Mouse (Mus musculus) embryonic fibroblast, embryonic 13.5 days (primary cell): ENCODE results near the gene Paxx. TPM values are rescaled to one million over a fixed set of nuclear protein-coding genes. Genes with fewer than 3 reads are reported as not detected.

Source experiments
- H3K27ac ChIP-seq: 2 replicates; pipeline ENCODE4 v1.5.1; 2012; ENCODE audit warnings: low read length, control low read depth, inconsistent platforms; ENCODE audit not compliant: insufficient read depth
- H3K4me1 ChIP-seq: 2 replicates; pipeline ENCODE4 v1.6.1; 2011; ENCODE audit warnings: low read length; ENCODE audit not compliant: control insufficient read depth, insufficient read depth
- H3K4me3 ChIP-seq: 2 replicates; pipeline ENCODE4 v1.5.1; 2011; ENCODE audit warnings: mild to moderate bottlenecking, control low read depth, low read length; ENCODE audit not compliant: insufficient read depth
- CTCF ChIP-seq: IDR thresholded peaks from 2 replicates; pipeline ENCODE4 v1.5.1; 2011; ENCODE audit warnings: mild to moderate bottlenecking, control low read depth, low read length, moderate library complexity, borderline replicate concordance; ENCODE audit not compliant: insufficient read depth
- POLR2A ChIP-seq: IDR thresholded peaks from 2 replicates; pipeline ENCODE4 v1.6.1; 2011; ENCODE audit warnings: low read depth, mild to moderate bottlenecking, control low read depth, low read length, moderate library complexity
- polyA plus RNA-seq: library from polyadenylated mRNA; stranded (reverse); fragments of >200 nt; gene quantifications from 2 replicates; pipeline ENCODE4 v1.2.4, GENCODE M21; 2011; ENCODE audit warnings: low read depth; ENCODE audit not compliant: missing spikeins, insufficient read length

The Paxx gene
- polyA plus RNA-seq, 1 experiment, result 13.6 TPM

- H3K4me3 ChIP-seq, result no peak overlapping the region
- H3K4me1 ChIP-seq, result no peaks in the 10 kb centered on the region
- H3K27ac ChIP-seq, result no peak overlapping the region
- TF ChIP-seq POLR2A, result no peak; the same call in 1 of the 2 replicates
- no peak for TF ChIP-seq CTCF
These were observed 39.2 kb upstream of the Paxx start for GRCm38 (mm10) chr2:25500071-25500575.

GRCm38 (mm10) chr2:25498622-25499478, 38.0 kb upstream of the Paxx start:
- no peak for TF ChIP-seq CTCF
- TF ChIP-seq POLR2A, result no peak
- Histone ChIP-seq H3K4me1 (no peaks in the 10 kb centered on the region), H3K4me3 (no peak overlapping the region), H3K27ac (no peak overlapping the region)

GRCm38 (mm10) chr2:25497846-25498575, 37.1 kb upstream of the Paxx start:
- TF ChIP-seq POLR2A, result no peak
- Histone ChIP-seq H3K4me1 (no peaks in the 10 kb centered on the region), H3K4me3 (no peak overlapping the region), H3K27ac (no peak overlapping the region)

- Histone ChIP-seq H3K27ac (no peak overlapping the region), H3K4me1 (no peaks in the 10 kb centered on the region), H3K4me3 (no peak overlapping the region)
- TF ChIP-seq POLR2A, result no peak
- peak; percentile 28; the same call in 1 of the 2 replicates for TF ChIP-seq CTCF
These were observed 35.6 kb upstream of the Paxx start for GRCm38 (mm10) chr2:25496462-25496861.

GRCm38 (mm10) chr2:25493476-25493961, 32.6 kb upstream of the Paxx start, which contains the start of gene Lcn12:
Gene Lcn12, minus strand, starts transcription at chr2:25493911.
- Histone ChIP-seq H3K4me3 (no peak within 1 kb of the TSS), H3K4me1 (no peaks in the 10 kb centered on the region), H3K27ac (no peak within 1 kb of the TSS)
- TF ChIP-seq POLR2A (no peak), CTCF (no peak)

- Histone ChIP-seq H3K27ac (no peak overlapping the region), H3K4me3 (no peak overlapping the region), H3K4me1 (no peaks in the 10 kb centered on the region)
- no peak for TF ChIP-seq CTCF
- no peak for TF ChIP-seq POLR2A
These were observed 32.1 kb upstream of the Paxx start for GRCm38 (mm10) chr2:25492988-25493387.

GRCm38 (mm10) chr2:25488671-25489068, 27.8 kb upstream of the Paxx start:
- no peak overlapping the region for H3K27ac ChIP-seq
- no peak overlapping the region for H3K4me3 ChIP-seq
- TF ChIP-seq POLR2A (no peak), CTCF (no peak)
- no peaks in the 10 kb centered on the region for H3K4me1 ChIP-seq

- H3K4me3 ChIP-seq, result no peak overlapping the region
- no peak for TF ChIP-seq CTCF
- no peak for TF ChIP-seq POLR2A
- no peaks in the 10 kb centered on the region for H3K4me1 ChIP-seq
- H3K27ac ChIP-seq, result no peak overlapping the region
These were observed 27.2 kb upstream of the Paxx start for GRCm38 (mm10) chr2:25487965-25488670.

GRCm38 (mm10) chr2:25484901-25485647, 24.2 kb upstream of the Paxx start:
- Histone ChIP-seq H3K4me3 (no peak overlapping the region), H3K4me1 (no peaks in the 10 kb centered on the region), H3K27ac (no peak overlapping the region)
- TF ChIP-seq CTCF (no peak), POLR2A (no peak)
